ENCODE assay signal across 11 mouse cellular contexts in genomic region chr8:94354069-94354531, GRCm38 (mm10). TPM values are rescaled to one million over a fixed set of nuclear protein-coding genes. Genes with fewer than 3 reads are reported as not detected.
A peak's percentile ranks its signal among the peaks of the same experiment; 100 is the strongest.
DNase-seq lines count a peak whose midpoint lies in the region; ATAC-seq lines count a peak whose summit lies in the region.
"Had no signal": no experiment of that assay in that cellular context is flagged by ENCODE, and none has a peak within 500 bp of the region (broad histone marks: within the 10 kb centered on the region; RNA-seq: fewer than 3 reads in every experiment).

No protein-coding gene starts in this region.

- H3K27ac ChIP-seq in kidney, embryonic 15.5 days: peak overlapping the region; percentile 30; the same call in 1 of the 2 replicates
- no peak overlapping the region for H3K27ac ChIP-seq in forebrain, embryonic 15.5 days (replicated peaks)
- H3K27ac ChIP-seq: hindbrain, embryonic 10.5 days; midbrain, embryonic 10.5 days had no signal

- peaks cover 6% of the 10 kb centered on the region; the same call in 1 of the 2 replicates for H3K4me1 ChIP-seq in kidney, embryonic 15.5 days
- H3K4me1 ChIP-seq in forebrain, embryonic 15.5 days: 0 out of 2 replicates have a peak, but pooled peaks cover 4% of the 10 kb centered on the region
- H3K4me1 ChIP-seq: hindbrain, embryonic 10.5 days had no signal

- H3K36me3 ChIP-seq in kidney, embryonic 15.5 days: no peaks in the 10 kb centered on the region
- H3K36me3 ChIP-seq in forebrain, embryonic 15.5 days: no peaks in the 10 kb centered on the region
- H3K36me3 ChIP-seq: hindbrain, embryonic 10.5 days; midbrain, embryonic 10.5 days had no signal

- ATAC-seq in kidney, embryonic 15.5 days (replicated peaks; ENCODE audit: low FRiP score): no peak
- no peak for ATAC-seq in forebrain, embryonic 15.5 days (replicated peaks)

- no peaks in the 10 kb centered on the region for H3K27me3 ChIP-seq in kidney, embryonic 15.5 days
- H3K27me3 ChIP-seq in forebrain, embryonic 15.5 days: no peaks in the 10 kb centered on the region

- DNase-seq in heart, adult 11 months: peak; percentile 94
- no peak for DNase-seq in heart, postnatal 4 days
- DNase-seq in A20 (ENCODE audit: low read depth, low spot score): peak; percentile 78
- peak; percentile 48 for DNase-seq in lung, postnatal 10 days
- no peak for DNase-seq in right cerebral cortex, postnatal 36 days (ENCODE audit: low spot score in 2 of 2)
- DNase-seq in layer of hippocampus, adult 9-11 months: no peak

- H3K4me3 ChIP-seq in kidney, embryonic 15.5 days (replicated peaks): no peak overlapping the region
- H3K4me3 ChIP-seq in forebrain, embryonic 15.5 days: no peak overlapping the region
- H3K4me3 ChIP-seq: hindbrain, embryonic 10.5 days; midbrain, embryonic 10.5 days had no signal

- no peaks in the 10 kb centered on the region for H3K9me3 ChIP-seq in kidney, embryonic 15.5 days (replicated peaks)
- no peaks in the 10 kb centered on the region for H3K9me3 ChIP-seq in forebrain, embryonic 15.5 days
- H3K9me3 ChIP-seq: hindbrain, embryonic 10.5 days; midbrain, embryonic 10.5 days had no signal

- 73% methylated on average over 7 of the region's 7 CpGs for WGBS in kidney, embryonic 15.5 days
- 91% methylated on average over 7 of the region's 7 CpGs for WGBS in forebrain, embryonic 15.5 days

- H3K4me2 ChIP-seq in kidney, embryonic 15.5 days: no peak overlapping the region
- no peak overlapping the region for H3K4me2 ChIP-seq in forebrain, embryonic 15.5 days (replicated peaks)

- no peak overlapping the region for H3K9ac ChIP-seq in kidney, embryonic 15.5 days
- no peak overlapping the region for H3K9ac ChIP-seq in forebrain, embryonic 15.5 days (replicated peaks)

RNA-seq across cellular contexts. Expression of gene Slc12a3, which starts 25.1 kb away (rescaled TPM):
- total RNA-seq in heart, postnatal 4 days (2021): under 1 TPM in 1 of 2 experiments, not detected in 1; 0.11 TPM
- polyA plus RNA-seq in kidney, embryonic 15.5 days (2015; fragmentation: Nextera tagmentation; extraction: Ambion mirVana): 6.1 and 6.4 TPM in 2 replicates
- not detected in 2 replicates for polyA plus RNA-seq in forebrain, embryonic 15.5 days (2015; fragmentation: Nextera tagmentation; extraction: Ambion mirVana)
- polyA plus RNA-seq: embryonic facial prominence, embryonic 11.5 days; midbrain, embryonic 10.5 days had no signal

RNA-seq across cellular contexts. Expression of gene Herpud1, which starts 32.1 kb away (rescaled TPM):
- 10 to 100 TPM; 56.6 to 66.4 TPM for total RNA-seq in heart, postnatal 4 days (2021)
- 66.7 and 70.0 TPM in 2 replicates for polyA plus RNA-seq in kidney, embryonic 15.5 days (2015; fragmentation: Nextera tagmentation; extraction: Ambion mirVana)
- 62.5 and 66.5 TPM in 2 replicates for polyA plus RNA-seq in forebrain, embryonic 15.5 days (2015; fragmentation: Nextera tagmentation; extraction: Ambion mirVana)

Comparison
In these comparisons a context has a peak if more than half of its experiments do, and no peak if none do; other contexts are left out.
1. DNase-seq: peak in heart, adult 11 months (single experiment), A20 (single experiment) and lung, postnatal 10 days (single experiment); none in heart, postnatal 4 days (single experiment), right cerebral cortex, postnatal 36 days (0 of 2) and layer of hippocampus, adult 9-11 months (single experiment).